Mouse (Mus musculus) G1E (cell line): Measurements from ENCODE around the gene Akap13. TPM values are rescaled to one million over a fixed set of nuclear protein-coding genes. Genes with fewer than 3 reads are reported as not detected.

ENCODE experiments used
- ATAC-seq: 2 replicates; pipeline ENCODE4 v1.8.0; 2016; ENCODE audit warnings: mild to moderate bottlenecking; ENCODE audit not compliant: insufficient number of reproducible peaks, poor library complexity, low FRiP score, severe bottlenecking; ENCODE audit errors: extremely low read depth
- DNase-seq: peaks from one replicate; pipeline ENCODE4 v3.0.0; 2012; ENCODE audit warnings: low spot score
- H3K27me3 ChIP-seq: 2 replicates; pipeline ENCODE4 v1.6.1; 2012; ENCODE audit warnings: mild to moderate bottlenecking, low read length, inconsistent platforms; ENCODE audit not compliant: insufficient read depth
- H3K36me3 ChIP-seq: replicated peaks from 2 replicates; pipeline ENCODE3; 2012; ENCODE audit warnings: mild to moderate bottlenecking, inconsistent platforms
- H3K4me1 ChIP-seq: 2 replicates; pipeline ENCODE4 v1.6.1; 2012; ENCODE audit warnings: low read depth, low read length, inconsistent platforms, mixed read lengths; ENCODE audit not compliant: insufficient read depth
- H3K4me3 ChIP-seq: 2 replicates; pipeline ENCODE4 v1.5.1; 2012; ENCODE audit warnings: low read depth, mild to moderate bottlenecking, inconsistent platforms, low read length, moderate library complexity, mixed read lengths
- H3K9me3 ChIP-seq: replicated peaks from 2 replicates; pipeline ENCODE4 v1.6.1; 2012; ENCODE audit warnings: inconsistent platforms
- CTCF ChIP-seq: IDR thresholded peaks from 2 replicates; pipeline ENCODE4 v1.5.1; 2012; ENCODE audit warnings: low read depth, low read length, inconsistent platforms, mixed read lengths
- GATA1 ChIP-seq: IDR thresholded peaks from 2 replicates; pipeline ENCODE4 v1.6.1; 2012; ENCODE audit warnings: borderline replicate concordance, low read length, inconsistent platforms, mixed read lengths
- GATA2 ChIP-seq: IDR thresholded peaks from 2 replicates; pipeline ENCODE4 v1.6.1; 2012; ENCODE audit warnings: low read depth, low read length, inconsistent platforms, borderline replicate concordance
- POLR2AphosphoS5 ChIP-seq: IDR thresholded peaks from 2 replicates; pipeline ENCODE4 v1.6.1; 2012; ENCODE audit warnings: low read depth, low read length, inconsistent platforms; ENCODE audit not compliant: insufficient replicate concordance
- TAL1 ChIP-seq: conservative IDR thresholded peaks from 2 replicates; pipeline ENCODE4 v1.6.1; 2012; ENCODE audit warnings: low read depth, low read length, inconsistent platforms, mixed read lengths
- polyA plus RNA-seq: library from polyadenylated mRNA; stranded (reverse); fragments of >175 nt; gene quantifications from 2 replicates; pipeline ENCODE4 v1.2.3, GENCODE M21; 2012
- total RNA-seq, 2 experiments: library from RNA; stranded (forward) in 1 of 2; stranded (reverse) in 1 of 2; fragments of 200-1000 nt in 1 of 2; fragments of >200 nt in 1 of 2; fragmentation: Nextera tagmentation in 1 of 2; gene quantifications; 2 replicates each; pipeline ENCODE4 v1.2.3; 2014 to 2017

Gene Akap13
- total and polyA plus RNA-seq, 3 experiments, result 2.8 to 123 (median 47.0) TPM

GRCm38 (mm10) chr7:75522226-75522625 is 66.9 kb downstream of the Akap13 start:
- no peak for TF ChIP-seq TAL1
- TF ChIP-seq POLR2AphosphoS5, result no peak
- TF ChIP-seq CTCF, result no peak
- TF ChIP-seq GATA1, result no peak
- TF ChIP-seq GATA2, result no peak
- no peaks in the 10 kb centered on the region for H3K36me3 ChIP-seq
- no peak for ATAC-seq
- H3K27me3 ChIP-seq, result no peaks in the 10 kb centered on the region
- no peaks in the 10 kb centered on the region for H3K9me3 ChIP-seq
- H3K4me3 ChIP-seq, result no peak overlapping the region
- no peak for DNase-seq
- H3K4me1 ChIP-seq, result no peaks in the 10 kb centered on the region

GRCm38 (mm10) chr7:75524789-75525569 is 69.6 kb downstream of the Akap13 start:
- Histone ChIP-seq H3K9me3 (no peaks in the 10 kb centered on the region), H3K4me3 (no peak overlapping the region), H3K36me3 (no peaks in the 10 kb centered on the region), H3K27me3 (0 out of 2 replicates have a peak, but pooled peaks cover 3% of the 10 kb centered on the region), H3K4me1 (no peaks in the 10 kb centered on the region)
- no peak for DNase-seq
- no peak for ATAC-seq
- TF ChIP-seq POLR2AphosphoS5 (no peak), GATA1 (no peak)

- DNase-seq, result no peak
- no peak overlapping the region for H3K4me3 ChIP-seq
- no peaks in the 10 kb centered on the region for H3K36me3 ChIP-seq
- 0 out of 2 replicates have a peak, but pooled peaks cover 5% of the 10 kb centered on the region for H3K27me3 ChIP-seq
- no peaks in the 10 kb centered on the region for H3K9me3 ChIP-seq
- H3K4me1 ChIP-seq, result no peaks in the 10 kb centered on the region
- no peak for ATAC-seq
- no peak for TF ChIP-seq GATA2
- no peak for TF ChIP-seq CTCF
- no peak for TF ChIP-seq GATA1
- TF ChIP-seq TAL1, result no peak
- TF ChIP-seq POLR2AphosphoS5, result no peak
These were observed 70.5 kb downstream of the Akap13 start for GRCm38 (mm10) chr7:75525716-75526401.

- Histone ChIP-seq H3K4me1 (no peaks in the 10 kb centered on the region), H3K9me3 (no peaks in the 10 kb centered on the region), H3K36me3 (no peaks in the 10 kb centered on the region), H3K4me3 (no peak overlapping the region), H3K27me3 (0 out of 2 replicates have a peak, but pooled peaks cover 5% of the 10 kb centered on the region)
- ATAC-seq (no peak), DNase-seq (no peak)
- TF ChIP-seq POLR2AphosphoS5 (no peak), GATA2 (no peak), TAL1 (no peak), CTCF (no peak), GATA1 (no peak)
These were observed 73.4 kb downstream of the Akap13 start for GRCm38 (mm10) chr7:75528751-75529150.

- no peaks in the 10 kb centered on the region for H3K4me1 ChIP-seq
- TF ChIP-seq POLR2AphosphoS5, result no peak
- no peak for TF ChIP-seq GATA2
- TF ChIP-seq GATA1, result no peak
- no peak for TF ChIP-seq TAL1
- TF ChIP-seq CTCF, result no peak
- no peaks in the 10 kb centered on the region for H3K36me3 ChIP-seq
- no peaks in the 10 kb centered on the region for H3K9me3 ChIP-seq
- DNase-seq, result no peak
- H3K27me3 ChIP-seq, result 0 out of 2 replicates have a peak, but pooled peaks cover 5% of the 10 kb centered on the region
- ATAC-seq, result no peak
- H3K4me3 ChIP-seq, result no peak overlapping the region
These were observed 74.6 kb downstream of the Akap13 start for GRCm38 (mm10) chr7:75529857-75530437.

- no peak for DNase-seq
- no peak overlapping the region for H3K4me3 ChIP-seq
- 0 out of 2 replicates have a peak, but pooled peaks cover 5% of the 10 kb centered on the region for H3K27me3 ChIP-seq
- ATAC-seq, result no peak
- H3K9me3 ChIP-seq, result no peaks in the 10 kb centered on the region
- TF ChIP-seq POLR2AphosphoS5 (no peak), GATA1 (no peak), CTCF (no peak), TAL1 (no peak), GATA2 (no peak)
- H3K4me1 ChIP-seq, result no peaks in the 10 kb centered on the region
- no peaks in the 10 kb centered on the region for H3K36me3 ChIP-seq
These were observed 75.3 kb downstream of the Akap13 start for GRCm38 (mm10) chr7:75530642-75531041.
